Mouse (Mus musculus) embryonic facial prominence, embryonic 14.5 days (tissue): ENCODE results near the gene Prkn. TPM values are rescaled to one million over a fixed set of nuclear protein-coding genes. Genes with fewer than 3 reads are reported as not detected.

Experiments
- ATAC-seq: fragments of 200-750 bp; cut with Nextera tagmentation; 2 replicates; pipeline ENCODE4 v1.8.0; 2017; ENCODE audit warnings: low read depth, moderate number of reproducible peaks, moderate TSS enrichment
- DNase-seq: peaks from one replicate; pipeline ENCODE4 v3.0.0-alpha.2; 2015; ENCODE audit warnings: low spot score
- H3K27ac ChIP-seq: fragments of 300-500 bp; sonication (generic); replicated peaks from 2 replicates; pipeline ENCODE4 v1.5.1; 2014; ENCODE audit warnings: low read depth, mild to moderate bottlenecking, low read length, moderate library complexity
- H3K27me3 ChIP-seq: fragments of 300-500 bp; sonication (generic); replicated peaks from 2 replicates; pipeline ENCODE4 v1.6.1; 2014; ENCODE audit warnings: low read length; ENCODE audit not compliant: control insufficient read depth, insufficient read depth
- H3K36me3 ChIP-seq: fragments of 300-500 bp; sonication (generic); 2 replicates; pipeline ENCODE4 v1.6.1; 2014; ENCODE audit warnings: low read length, mixed read lengths; ENCODE audit not compliant: control insufficient read depth, insufficient read depth
- H3K4me1 ChIP-seq: fragments of 300-500 bp; sonication (generic); 2 replicates; pipeline ENCODE4 v1.6.1; 2014; ENCODE audit warnings: antibody characterized with exemption, low read length; ENCODE audit not compliant: control insufficient read depth, insufficient read depth
- H3K4me2 ChIP-seq: fragments of 300-500 bp; sonication (generic); 2 replicates; pipeline ENCODE4 v1.6.1; 2014; ENCODE audit warnings: low read depth, mild to moderate bottlenecking, low read length, moderate library complexity, mixed read lengths
- H3K4me3 ChIP-seq: fragments of 300-500 bp; sonication (generic); 2 replicates; pipeline ENCODE4 v1.5.1; 2014; ENCODE audit warnings: low read depth, mild to moderate bottlenecking, low read length
- H3K9ac ChIP-seq: fragments of 300-500 bp; sonication (generic); 2 replicates; pipeline ENCODE4 v1.6.1; 2014; ENCODE audit warnings: low read depth, mild to moderate bottlenecking, low read length, moderate library complexity, mixed read lengths
- H3K9me3 ChIP-seq: fragments of 300-500 bp; sonication (generic); 2 replicates; pipeline ENCODE4 v1.6.1; 2016; ENCODE audit warnings: low read length; ENCODE audit not compliant: control insufficient read depth
- WGBS: fragments of 180-500 bp; shearing (Covaris S2); extraction: QIAGEN DNeasy Blood & Tissue Kit; methylation state at CpG from one replicate; pipeline ENCODE4 v1.1.7; 2014; 5-methylcytosine and 5-hydroxymethylcytosine counted together
- polyA plus RNA-seq: library from polyadenylated mRNA; unstranded; fragments of >200 nt; fragmentation: Nextera tagmentation; extraction: Ambion mirVana; gene quantifications from 2 replicates; pipeline ENCODE4 v1.2.1, GENCODE M21; 2014

Gene Prkn
- polyA plus RNA-seq, 1 experiment from 2014 or later: 2.9 TPM

- Histone ChIP-seq H3K27me3 (no peaks in the 10 kb centered on the region), H3K36me3 (no peaks in the 10 kb centered on the region), H3K9me3 (no peaks in the 10 kb centered on the region), H3K9ac (no peak overlapping the region), H3K4me2 (no peak overlapping the region), H3K4me3 (no peak overlapping the region), H3K27ac (no peak overlapping the region), H3K4me1 (no peaks in the 10 kb centered on the region)
- 69% methylated on average over 7 of the region's 7 CpGs for WGBS
- ATAC-seq (no peak), DNase-seq (no peak)
Observed at GRCm38 (mm10) chr17:11124048-11124447, 283.9 kb downstream of the Prkn start.

- no peak for ATAC-seq
- Histone ChIP-seq H3K4me2 (no peak overlapping the region), H3K9ac (no peak overlapping the region), H3K4me3 (no peak overlapping the region), H3K27ac (no peak overlapping the region), H3K36me3 (no peaks in the 10 kb centered on the region), H3K27me3 (no peaks in the 10 kb centered on the region), H3K9me3 (no peaks in the 10 kb centered on the region), H3K4me1 (no peaks in the 10 kb centered on the region)
- 60% methylated on average over 1 of the region's 1 CpGs for WGBS
- no peak for DNase-seq
Observed at GRCm38 (mm10) chr17:11127217-11127616, 287.0 kb downstream of the Prkn start.

- Histone ChIP-seq H3K4me3 (no peak overlapping the region), H3K36me3 (no peaks in the 10 kb centered on the region), H3K27ac (no peak overlapping the region), H3K4me2 (no peak overlapping the region), H3K27me3 (no peaks in the 10 kb centered on the region), H3K9ac (no peak overlapping the region), H3K9me3 (no peaks in the 10 kb centered on the region), H3K4me1 (no peaks in the 10 kb centered on the region)
- ATAC-seq (no peak), DNase-seq (no peak)
- WGBS: 78% methylated on average over 4 of the region's 4 CpGs
Observed at GRCm38 (mm10) chr17:11130919-11131318, 290.7 kb downstream of the Prkn start.

- H3K9me3 ChIP-seq: no peaks in the 10 kb centered on the region
- ATAC-seq (no peak), DNase-seq (no peak)
- H3K36me3 ChIP-seq: no peaks in the 10 kb centered on the region
- no peaks in the 10 kb centered on the region for H3K27me3 ChIP-seq
- 72% methylated on average over 5 of the region's 5 CpGs for WGBS
- no peak overlapping the region for H3K27ac ChIP-seq
- no peaks in the 10 kb centered on the region for H3K4me1 ChIP-seq
- H3K4me3 ChIP-seq: no peak overlapping the region
- no peak overlapping the region for H3K4me2 ChIP-seq
- H3K9ac ChIP-seq: no peak overlapping the region
Observed at GRCm38 (mm10) chr17:11142321-11142720, 302.1 kb downstream of the Prkn start.

- Histone ChIP-seq H3K27me3 (no peaks in the 10 kb centered on the region), H3K9me3 (no peaks in the 10 kb centered on the region), H3K27ac (no peak overlapping the region), H3K4me2 (no peak overlapping the region), H3K9ac (no peak overlapping the region), H3K4me3 (no peak overlapping the region), H3K36me3 (no peaks in the 10 kb centered on the region), H3K4me1 (no peaks in the 10 kb centered on the region)
- no peak for ATAC-seq
- WGBS: 83% methylated on average over 3 of the region's 3 CpGs
- DNase-seq: no peak
Observed at GRCm38 (mm10) chr17:11156119-11156518, 315.9 kb downstream of the Prkn start.

- DNase-seq (no peak), ATAC-seq (no peak)
- Histone ChIP-seq H3K27me3 (no peaks in the 10 kb centered on the region), H3K27ac (no peak overlapping the region), H3K9ac (no peak overlapping the region), H3K4me2 (no peak overlapping the region), H3K4me1 (no peaks in the 10 kb centered on the region), H3K9me3 (no peaks in the 10 kb centered on the region), H3K4me3 (no peak overlapping the region), H3K36me3 (no peaks in the 10 kb centered on the region)
- WGBS: 80% methylated on average over 7 of the region's 7 CpGs
Observed at GRCm38 (mm10) chr17:11157536-11157935, 317.4 kb downstream of the Prkn start.

GRCm38 (mm10) chr17:11161436-11161835 is 321.3 kb downstream of the Prkn start:
- ATAC-seq (no peak), DNase-seq (peak; percentile 10)
- Histone ChIP-seq H3K27me3 (no peaks in the 10 kb centered on the region), H3K27ac (no peak overlapping the region), H3K4me2 (no peak overlapping the region), H3K36me3 (no peaks in the 10 kb centered on the region), H3K9ac (no peak overlapping the region), H3K4me1 (no peaks in the 10 kb centered on the region), H3K9me3 (no peaks in the 10 kb centered on the region), H3K4me3 (no peak overlapping the region)
- WGBS: 72% methylated on average over 1 of the region's 1 CpGs

GRCm38 (mm10) chr17:11162770-11163169 is 322.6 kb downstream of the Prkn start:
- ATAC-seq (no peak), DNase-seq (no peak)
- no peak overlapping the region for H3K9ac ChIP-seq
- H3K9me3 ChIP-seq: no peaks in the 10 kb centered on the region
- H3K4me1 ChIP-seq: no peaks in the 10 kb centered on the region
- H3K4me2 ChIP-seq: no peak overlapping the region
- 85% methylated on average over 3 of the region's 3 CpGs for WGBS
- H3K4me3 ChIP-seq: no peak overlapping the region
- no peaks in the 10 kb centered on the region for H3K36me3 ChIP-seq
- no peak overlapping the region for H3K27ac ChIP-seq
- H3K27me3 ChIP-seq: no peaks in the 10 kb centered on the region

GRCm38 (mm10) chr17:11187356-11187755 is 347.2 kb downstream of the Prkn start:
- no peaks in the 10 kb centered on the region for H3K4me1 ChIP-seq
- ATAC-seq: no peak
- no peak overlapping the region for H3K27ac ChIP-seq
- H3K4me3 ChIP-seq: no peak overlapping the region
- H3K9ac ChIP-seq: no peak overlapping the region
- H3K9me3 ChIP-seq: no peaks in the 10 kb centered on the region
- no peaks in the 10 kb centered on the region for H3K27me3 ChIP-seq
- no peak for DNase-seq
- no peaks in the 10 kb centered on the region for H3K36me3 ChIP-seq
- no peak overlapping the region for H3K4me2 ChIP-seq
